Mouse (Mus musculus) C2C12 (cell line): Measurements from ENCODE around the gene Pdzd2.

Experiments used
- CEBPB ChIP-seq: IDR thresholded peaks from one replicate; pipeline ENCODE4 v1.6.1; 2011; ENCODE audit warnings: low read depth, mild to moderate bottlenecking, control low read depth, moderate library complexity
- CTCF ChIP-seq: IDR thresholded peaks from one replicate; pipeline ENCODE4 v1.5.1; 2011; ENCODE audit not compliant: control insufficient read depth, insufficient read depth, insufficient read length
- FOSL1 ChIP-seq: IDR thresholded peaks from one replicate; pipeline ENCODE4 v1.8.0; 2011; ENCODE audit warnings: mild to moderate bottlenecking, low read length; ENCODE audit not compliant: poor library complexity, insufficient read depth, severe bottlenecking
- MAX ChIP-seq: IDR thresholded peaks from one replicate; pipeline ENCODE4 v1.6.1; 2011; ENCODE audit warnings: mild to moderate bottlenecking, control low read depth
- MYOD1 ChIP-seq: IDR thresholded peaks from one replicate; pipeline ENCODE4 v1.6.1; 2011; ENCODE audit warnings: low read depth; ENCODE audit not compliant: control insufficient read depth, insufficient read length
- MYOG ChIP-seq: IDR thresholded peaks from one replicate; pipeline ENCODE4 v1.6.1; 2011; ENCODE audit not compliant: control insufficient read depth, insufficient read length; ENCODE audit errors: extremely low read depth
- USF1 ChIP-seq: IDR thresholded peaks from one replicate; pipeline ENCODE4 v1.6.1; 2011; ENCODE audit warnings: low read depth, mild to moderate bottlenecking, control low read depth, moderate library complexity

GRCm38 (mm10) chr15:12789406-12789867, 49.7 kb upstream of the Pdzd2 start:
- no peak for TF ChIP-seq CTCF
- TF ChIP-seq CEBPB, result no peak
- TF ChIP-seq USF1, result peak; percentile 13
- TF ChIP-seq MAX, result no peak
- no peak for TF ChIP-seq MYOG
- no peak for TF ChIP-seq MYOD1
- no peak for TF ChIP-seq FOSL1
